Mouse (Mus musculus) ES-Bruce4 (cell line): ENCODE data around the gene Wdr83os.

ENCODE experiments used
- CTCF ChIP-seq: IDR thresholded peaks from one replicate; pipeline ENCODE4 v1.8.1; 2011; ENCODE audit warnings: low read depth, low read length
- POLR2A ChIP-seq: IDR thresholded peaks from one replicate; pipeline ENCODE4 v1.8.1; 2011; ENCODE audit warnings: low read length; ENCODE audit not compliant: insufficient read depth

DNA sequence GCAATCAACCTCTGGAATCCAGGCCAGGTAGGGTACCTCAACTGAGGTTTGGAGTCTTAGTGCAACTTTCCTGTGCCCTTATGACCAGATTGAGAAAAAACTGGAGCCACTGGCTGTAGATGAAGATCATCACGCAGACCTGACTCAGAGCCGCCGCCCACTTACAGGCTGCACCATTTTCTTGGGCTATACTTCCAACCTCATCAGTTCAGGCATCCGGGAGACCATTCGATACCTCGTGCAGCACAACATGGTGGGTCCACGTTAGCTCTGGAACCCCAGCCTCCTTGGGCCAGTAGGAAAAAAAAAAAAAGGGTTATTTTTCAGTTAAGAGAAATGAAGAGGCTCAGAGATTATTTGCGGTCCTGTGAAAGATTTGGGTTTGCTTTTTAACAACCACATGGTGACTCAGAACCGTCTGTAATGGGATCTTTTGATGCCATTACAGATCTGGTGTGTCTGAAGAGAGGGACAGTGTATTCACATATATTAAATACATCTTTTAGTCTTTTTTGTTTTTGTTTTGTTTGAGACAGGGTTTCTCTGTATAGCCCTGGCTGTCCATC lies 8.1 kb upstream of the Wdr83os start:
- TF ChIP-seq CTCF: no peak
- no peak for TF ChIP-seq POLR2A
